In genomic region chr3:154652581-154653420, GRCm38 (mm10) we compare ENCODE assay signal across 8 mouse cellular contexts. TPM values are rescaled to one million over a fixed set of nuclear protein-coding genes. Genes with fewer than 3 reads are reported as not detected.
DNase-seq lines count a peak whose midpoint lies in the region; ATAC-seq lines count a peak whose summit lies in the region.

No protein-coding gene starts in this region.

- peaks cover 47% of the 10 kb centered on the region for H3K27me3 ChIP-seq in kidney, embryonic 15.5 days

- H3K4me2 ChIP-seq in kidney, embryonic 15.5 days = no peak overlapping the region

- 0 out of 2 replicates have a peak, but pooled peaks have one; percentile 44 for ATAC-seq in kidney, embryonic 15.5 days (replicated peaks; ENCODE audit: low FRiP score)

- no peaks in the 10 kb centered on the region for H3K9me3 ChIP-seq in kidney, embryonic 15.5 days (replicated peaks)

- no peak overlapping the region for H3K9ac ChIP-seq in kidney, embryonic 15.5 days

- peak; percentile 77 for DNase-seq in layer of hippocampus, adult 11-12 months (ENCODE audit: low spot score)
- DNase-seq in layer of hippocampus, adult 9-10 months (ENCODE audit: low spot score) = no peak
- peak; percentile 52 for DNase-seq in cerebellum, adult 9-11 months
- DNase-seq in frontal cortex, postnatal 25 days (ENCODE audit: low spot score in 2 of 2) = peak; percentile 69 to 82
- DNase-seq in liver = peak; percentile 50
- DNase-seq in naive thymus-derived CD4-positive, alpha-beta T cell, adult 2 months (ENCODE audit: low read depth) = peak; percentile 10
- peak; percentile 61 to 64 for DNase-seq in thymus, postnatal 36 days

- H3K36me3 ChIP-seq in kidney, embryonic 15.5 days = no peaks in the 10 kb centered on the region

- 0 out of 2 replicates have a peak, but pooled peaks cover 4% of the 10 kb centered on the region for H3K4me1 ChIP-seq in kidney, embryonic 15.5 days

- H3K27ac ChIP-seq in kidney, embryonic 15.5 days = no peak overlapping the region

- no peak overlapping the region for H3K4me3 ChIP-seq in kidney, embryonic 15.5 days (replicated peaks)

- 45% methylated on average over 24 of the region's 24 CpGs for WGBS in kidney, embryonic 15.5 days

RNA-seq across cellular contexts. Expression of gene Erich3, which starts 10.9 kb away (rescaled TPM):
- 0.10 TPM in 1 of 2 replicates, not detected in the other for polyA plus RNA-seq in kidney, embryonic 15.5 days (2015; fragmentation: Nextera tagmentation; extraction: Ambion mirVana)

RNA-seq across cellular contexts. Expression of gene Tyw3, which starts 55.9 kb away (rescaled TPM):
- 13.8 and 15.8 TPM in 2 replicates for polyA plus RNA-seq in kidney, embryonic 15.5 days (2015; fragmentation: Nextera tagmentation; extraction: Ambion mirVana)

RNA-seq across cellular contexts. Expression of gene Cryz, which starts 56.3 kb away (rescaled TPM):
- 36.2 and 39.5 TPM in 2 replicates for polyA plus RNA-seq in kidney, embryonic 15.5 days (2015; fragmentation: Nextera tagmentation; extraction: Ambion mirVana)
